Mouse (Mus musculus): ENCODE measurements around the gene Pdzk1. TPM values are rescaled to one million over a fixed set of nuclear protein-coding genes. Genes with fewer than 3 reads are reported as not detected.

Pdzk1 gene
- polyA plus RNA-seq, 1 experiment: 0.89 TPM

- Histone ChIP-seq H3K4me1 (peaks cover 10% of the 10 kb centered on the region), H3K9me3 (no peaks in the 10 kb centered on the region), H3K4me3 (replicated peaks) (no peak overlapping the region), H3K27me3 (replicated peaks) (peaks cover 15% of the 10 kb centered on the region), H3K36me3 (replicated peaks; ENCODE audit: low read length) (no peaks in the 10 kb centered on the region)
- no peak for TF ChIP-seq FLI1 (IDR thresholded peaks at IDR 0.05; ENCODE audit: low read length)
- no peak for TF ChIP-seq GATA1 (IDR thresholded peaks at IDR 0.05; ENCODE audit: borderline replicate concordance, low read length)
These were observed 23.5 kb downstream of the Pdzk1 start for GRCm38 (mm10) chr3:96852561-96852960.

DNA sequence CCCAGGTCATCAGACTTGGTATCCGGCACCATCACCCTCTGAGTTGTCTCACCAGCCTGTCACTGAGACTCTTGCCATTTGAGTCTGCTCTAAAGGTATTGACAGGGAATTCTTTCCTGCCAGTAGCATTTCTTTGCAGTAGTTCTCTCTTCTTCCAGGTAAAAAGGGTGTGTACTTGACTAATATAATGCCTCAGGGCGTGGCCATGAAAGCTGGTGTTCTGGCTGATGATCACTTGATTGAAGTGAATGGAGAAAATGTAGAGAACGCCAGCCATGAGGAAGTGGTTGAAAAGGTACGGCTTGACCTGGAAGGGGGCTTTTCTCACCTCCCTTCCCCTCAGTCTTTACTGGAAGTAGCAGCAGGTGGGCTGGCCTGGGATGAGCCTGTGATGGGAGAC, 25.3 kb downstream of the Pdzk1 start:
- H3K36me3 ChIP-seq (replicated peaks; ENCODE audit: low read length): no peaks in the 10 kb centered on the region
- TF ChIP-seq FLI1 (IDR thresholded peaks at IDR 0.05; ENCODE audit: low read length) (no peak), GATA1 (IDR thresholded peaks at IDR 0.05; ENCODE audit: borderline replicate concordance, low read length) (no peak)
- no peak overlapping the region for H3K4me3 ChIP-seq (replicated peaks)
- H3K9me3 ChIP-seq: no peaks in the 10 kb centered on the region
- no peaks in the 10 kb centered on the region for H3K4me1 ChIP-seq
- peaks cover 13% of the 10 kb centered on the region for H3K27me3 ChIP-seq (replicated peaks)

DNA sequence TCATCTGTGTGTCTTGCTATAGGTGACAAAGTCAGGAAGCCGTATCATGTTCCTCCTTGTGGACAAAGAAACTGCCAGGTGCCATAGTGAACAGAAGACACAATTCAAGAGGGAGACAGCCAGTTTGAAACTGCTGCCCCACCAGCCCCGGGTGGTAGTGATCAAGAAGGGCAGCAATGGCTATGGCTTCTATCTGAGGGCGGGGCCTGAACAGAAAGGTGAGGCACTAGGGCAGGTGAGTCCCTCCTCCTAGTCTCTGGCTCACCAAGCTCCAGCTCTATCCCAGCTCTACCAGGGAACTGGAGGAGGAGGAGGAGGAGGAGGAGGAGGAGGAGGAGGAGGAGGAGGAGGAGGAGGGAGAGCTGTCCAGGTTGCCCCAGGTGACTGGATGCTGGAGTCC, 26.7 kb downstream of the Pdzk1 start:
- H3K4me1 ChIP-seq: no peaks in the 10 kb centered on the region
- H3K27me3 ChIP-seq (replicated peaks): peaks cover 10% of the 10 kb centered on the region
- H3K4me3 ChIP-seq (replicated peaks): no peak overlapping the region
- H3K9me3 ChIP-seq: no peaks in the 10 kb centered on the region
- H3K36me3 ChIP-seq (replicated peaks; ENCODE audit: low read length): peaks cover 9% of the 10 kb centered on the region
- no peak for TF ChIP-seq GATA1 (IDR thresholded peaks at IDR 0.05; ENCODE audit: borderline replicate concordance, low read length)
- TF ChIP-seq FLI1 (IDR thresholded peaks at IDR 0.05; ENCODE audit: low read length): no peak

DNA sequence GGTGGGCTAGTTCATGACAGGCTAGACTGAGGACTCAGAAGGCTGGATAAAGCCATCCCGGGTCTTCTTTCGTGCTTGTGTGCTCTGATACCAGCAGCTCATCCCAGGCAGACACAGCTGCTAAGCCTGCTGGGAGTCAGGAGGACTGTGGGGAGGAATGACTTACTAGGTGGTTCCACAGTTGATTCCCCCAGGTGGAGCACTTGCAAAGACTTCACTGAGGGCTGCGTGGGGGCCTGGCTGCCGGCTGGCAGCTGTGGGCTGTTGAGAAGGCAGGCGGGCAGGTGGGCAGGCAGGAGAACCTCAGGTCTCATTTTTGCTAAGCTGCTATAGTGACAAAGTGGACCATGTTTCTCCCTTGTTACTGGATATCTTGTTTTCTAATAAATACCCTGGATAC, 31.4 kb downstream of the Pdzk1 start:
- Histone ChIP-seq H3K27me3 (replicated peaks) (no peaks in the 10 kb centered on the region), H3K4me1 (no peaks in the 10 kb centered on the region), H3K36me3 (replicated peaks; ENCODE audit: low read length) (peaks cover 9% of the 10 kb centered on the region), H3K4me3 (replicated peaks) (no peak overlapping the region), H3K9me3 (no peaks in the 10 kb centered on the region)
- no peak for TF ChIP-seq FLI1 (IDR thresholded peaks at IDR 0.05; ENCODE audit: low read length)
- TF ChIP-seq GATA1 (IDR thresholded peaks at IDR 0.05; ENCODE audit: borderline replicate concordance, low read length): no peak

DNA sequence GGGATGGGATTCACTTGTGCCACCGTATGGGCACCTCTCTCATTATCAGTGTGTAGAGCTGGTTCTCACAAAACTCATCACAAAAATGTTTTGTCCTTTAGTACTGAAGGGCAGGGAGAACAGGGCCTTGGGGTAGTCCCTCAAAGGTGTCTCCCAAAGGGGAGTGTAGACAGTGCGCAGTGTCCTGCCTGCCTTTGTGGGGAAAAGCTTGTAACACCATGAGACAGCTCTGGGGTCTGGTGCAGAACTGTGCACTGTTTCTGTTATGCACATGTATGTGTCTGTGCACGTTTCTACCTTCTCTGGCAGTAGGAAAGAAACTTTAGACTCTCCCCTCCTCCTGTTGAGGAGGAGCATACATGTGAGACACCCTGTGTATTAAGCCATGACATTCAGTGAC, 38.8 kb downstream of the Pdzk1 start:
- Histone ChIP-seq H3K4me1 (no peaks in the 10 kb centered on the region), H3K9me3 (no peaks in the 10 kb centered on the region), H3K4me3 (replicated peaks) (no peak overlapping the region), H3K36me3 (replicated peaks; ENCODE audit: low read length) (peaks cover 53% of the 10 kb centered on the region), H3K27me3 (replicated peaks) (no peaks in the 10 kb centered on the region)
- TF ChIP-seq GATA1 (IDR thresholded peaks at IDR 0.05; ENCODE audit: borderline replicate concordance, low read length) (no peak), FLI1 (IDR thresholded peaks at IDR 0.05; ENCODE audit: low read length) (no peak)

- Histone ChIP-seq H3K9me3 (no peaks in the 10 kb centered on the region), H3K4me3 (replicated peaks) (no peak overlapping the region), H3K27me3 (replicated peaks) (no peaks in the 10 kb centered on the region), H3K4me1 (no peaks in the 10 kb centered on the region), H3K36me3 (replicated peaks; ENCODE audit: low read length) (peaks cover 60% of the 10 kb centered on the region)
- TF ChIP-seq GATA1 (IDR thresholded peaks at IDR 0.05; ENCODE audit: borderline replicate concordance, low read length) (no peak), FLI1 (IDR thresholded peaks at IDR 0.05; ENCODE audit: low read length) (no peak)
These were observed 39.5 kb downstream of the Pdzk1 start for GRCm38 (mm10) chr3:96868566-96868965.

- TF ChIP-seq FLI1 (IDR thresholded peaks at IDR 0.05; ENCODE audit: low read length): no peak
- TF ChIP-seq GATA1 (IDR thresholded peaks at IDR 0.05; ENCODE audit: borderline replicate concordance, low read length): no peak
These were observed 40.0 kb downstream of the Pdzk1 start for GRCm38 (mm10) chr3:96869091-96869490.

DNA sequence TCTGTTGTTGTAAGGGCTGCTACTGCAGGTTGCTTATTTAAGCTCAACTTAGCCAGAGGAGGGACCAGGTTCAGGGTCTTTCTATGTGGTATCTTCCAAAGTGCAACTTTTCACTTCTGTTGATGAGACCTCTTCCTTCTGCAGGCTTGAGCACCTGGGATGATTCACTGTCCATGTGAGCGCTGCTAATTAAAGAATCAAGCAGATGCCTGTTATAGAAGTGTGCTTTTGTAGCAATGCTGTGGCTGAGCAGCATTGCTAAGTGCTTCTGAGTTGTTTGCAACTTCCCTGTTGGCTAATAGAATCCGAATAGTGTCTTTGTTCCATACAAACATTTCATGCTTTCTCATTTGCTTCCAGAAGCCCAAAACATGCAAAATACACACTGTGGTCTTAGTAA, 41.2 kb downstream of the Pdzk1 start:
- no peak overlapping the region for H3K4me3 ChIP-seq (replicated peaks)
- H3K36me3 ChIP-seq (replicated peaks; ENCODE audit: low read length): peaks cover 76% of the 10 kb centered on the region
- no peaks in the 10 kb centered on the region for H3K27me3 ChIP-seq (replicated peaks)
- TF ChIP-seq FLI1 (IDR thresholded peaks at IDR 0.05; ENCODE audit: low read length) (no peak), GATA1 (IDR thresholded peaks at IDR 0.05; ENCODE audit: borderline replicate concordance, low read length) (no peak)
- H3K4me1 ChIP-seq: no peaks in the 10 kb centered on the region
- no peaks in the 10 kb centered on the region for H3K9me3 ChIP-seq

More at GRCm38 (mm10) chr3:96869091-96869490, 40.0 kb downstream of the Pdzk1 start:
- peaks cover 65% of the 10 kb centered on the region for H3K36me3 ChIP-seq (replicated peaks; ENCODE audit: low read length)
- no peak overlapping the region for H3K4me3 ChIP-seq (replicated peaks)
- H3K27me3 ChIP-seq (replicated peaks): no peaks in the 10 kb centered on the region
- no peaks in the 10 kb centered on the region for H3K4me1 ChIP-seq
- no peaks in the 10 kb centered on the region for H3K9me3 ChIP-seq

GRCm38 (mm10) chr3:96871070-96871469, 42.0 kb downstream of the Pdzk1 start:
- H3K9me3 ChIP-seq: no peaks in the 10 kb centered on the region
- H3K27me3 ChIP-seq (replicated peaks): no peaks in the 10 kb centered on the region
- TF ChIP-seq FLI1 (IDR thresholded peaks at IDR 0.05; ENCODE audit: low read length): no peak
- no peak for TF ChIP-seq GATA1 (IDR thresholded peaks at IDR 0.05; ENCODE audit: borderline replicate concordance, low read length)
- H3K4me3 ChIP-seq (replicated peaks): no peak overlapping the region
- peaks cover 84% of the 10 kb centered on the region for H3K36me3 ChIP-seq (replicated peaks; ENCODE audit: low read length)
- H3K4me1 ChIP-seq: no peaks in the 10 kb centered on the region

- no peaks in the 10 kb centered on the region for H3K9me3 ChIP-seq
- peaks cover 97% of the 10 kb centered on the region for H3K36me3 ChIP-seq (replicated peaks; ENCODE audit: low read length)
- no peaks in the 10 kb centered on the region for H3K4me1 ChIP-seq
- H3K27me3 ChIP-seq (replicated peaks): no peaks in the 10 kb centered on the region
- TF ChIP-seq GATA1 (IDR thresholded peaks at IDR 0.05; ENCODE audit: borderline replicate concordance, low read length) (no peak), FLI1 (IDR thresholded peaks at IDR 0.05; ENCODE audit: low read length) (no peak)
- H3K4me3 ChIP-seq (replicated peaks): peak overlapping the region; percentile 10
These were observed 43.4 kb downstream of the Pdzk1 start for GRCm38 (mm10) chr3:96872501-96872900.
